Mouse (Mus musculus) monocyte, adult 5-6 weeks (primary cell): ENCODE measurements around the gene Dot1l. TPM values are rescaled to one million over a fixed set of nuclear protein-coding genes. Genes with fewer than 3 reads are reported as not detected.
"Not testable (repeated sequence)": the region's sequence is repeated elsewhere in the genome, so short reads cannot be mapped to it uniquely, and the experiment has no call there.

Experiments
- ATAC-seq: fragments of 153-309, 156-312 bp; replicated peaks from 2 replicates; pipeline ENCODE4 v1.8.0; 2017; ENCODE audit warnings: mild to moderate bottlenecking; ENCODE audit not compliant: low TSS enrichment, insufficient number of reproducible peaks, severe bottlenecking, poor library complexity, low FRiP score
- total RNA-seq: library from RNA; stranded (forward); fragments of 200-1000, 200-491, 200-594 nt; gene quantifications from 3 replicates; pipeline ENCODE4 v1.2.3, GENCODE M21; 2017

Gene Dot1l
- total RNA-seq, 1 experiment from 2014 or later = 6.3 TPM

DNA sequence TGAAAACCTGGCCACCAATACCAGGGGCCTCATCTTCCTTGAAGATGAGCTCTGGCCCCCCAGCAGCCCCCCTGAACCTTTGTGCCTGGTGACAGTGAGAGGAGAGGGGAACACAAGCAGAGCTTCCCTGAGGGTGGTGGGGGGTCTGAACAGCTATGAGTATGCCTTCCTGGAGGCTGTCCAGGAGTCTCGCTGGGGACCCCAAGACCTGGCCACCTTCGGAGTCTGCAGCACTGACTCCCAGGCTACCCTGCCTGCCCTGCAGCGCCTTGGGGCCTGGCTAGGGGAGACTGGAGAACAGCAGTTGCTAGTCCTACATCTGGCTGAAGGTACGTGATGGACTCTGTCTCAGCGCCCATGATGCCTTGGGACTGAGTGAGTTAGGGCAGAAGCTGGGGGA lies 50.3 kb downstream of the Dot1l start:
- ATAC-seq = no peak

DNA sequence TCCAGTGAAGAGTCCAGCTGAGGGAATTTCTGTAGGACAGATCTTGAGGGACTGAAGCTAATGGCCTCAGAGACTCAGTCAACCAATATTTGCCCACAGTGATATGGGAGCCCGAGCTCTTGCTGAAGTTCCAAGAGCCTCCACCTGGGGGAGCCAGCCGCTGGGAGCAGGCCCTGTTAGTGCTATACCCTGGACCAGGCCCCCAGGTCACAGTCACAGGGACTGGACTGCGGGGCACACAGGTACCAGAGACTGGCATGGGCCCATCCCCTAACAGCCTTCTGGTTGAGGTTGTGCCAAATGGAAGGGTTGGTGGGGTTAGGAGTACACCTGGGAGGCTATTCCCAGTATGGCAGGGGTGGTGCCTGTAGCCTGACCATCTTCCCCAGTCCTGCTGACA lies 50.9 kb downstream of the Dot1l start:
- ATAC-seq = peak; percentile 32; the same call in 1 of the 2 replicates

GRCm38 (mm10) chr10:80806341-80807056 lies 51.5 kb downstream of the Dot1l start:
- ATAC-seq = no peak

- 0 out of 2 replicates have a peak, but pooled peaks have one; percentile 4 for ATAC-seq
Observed at GRCm38 (mm10) chr10:80807057-80807627, 52.1 kb downstream of the Dot1l start.

DNA sequence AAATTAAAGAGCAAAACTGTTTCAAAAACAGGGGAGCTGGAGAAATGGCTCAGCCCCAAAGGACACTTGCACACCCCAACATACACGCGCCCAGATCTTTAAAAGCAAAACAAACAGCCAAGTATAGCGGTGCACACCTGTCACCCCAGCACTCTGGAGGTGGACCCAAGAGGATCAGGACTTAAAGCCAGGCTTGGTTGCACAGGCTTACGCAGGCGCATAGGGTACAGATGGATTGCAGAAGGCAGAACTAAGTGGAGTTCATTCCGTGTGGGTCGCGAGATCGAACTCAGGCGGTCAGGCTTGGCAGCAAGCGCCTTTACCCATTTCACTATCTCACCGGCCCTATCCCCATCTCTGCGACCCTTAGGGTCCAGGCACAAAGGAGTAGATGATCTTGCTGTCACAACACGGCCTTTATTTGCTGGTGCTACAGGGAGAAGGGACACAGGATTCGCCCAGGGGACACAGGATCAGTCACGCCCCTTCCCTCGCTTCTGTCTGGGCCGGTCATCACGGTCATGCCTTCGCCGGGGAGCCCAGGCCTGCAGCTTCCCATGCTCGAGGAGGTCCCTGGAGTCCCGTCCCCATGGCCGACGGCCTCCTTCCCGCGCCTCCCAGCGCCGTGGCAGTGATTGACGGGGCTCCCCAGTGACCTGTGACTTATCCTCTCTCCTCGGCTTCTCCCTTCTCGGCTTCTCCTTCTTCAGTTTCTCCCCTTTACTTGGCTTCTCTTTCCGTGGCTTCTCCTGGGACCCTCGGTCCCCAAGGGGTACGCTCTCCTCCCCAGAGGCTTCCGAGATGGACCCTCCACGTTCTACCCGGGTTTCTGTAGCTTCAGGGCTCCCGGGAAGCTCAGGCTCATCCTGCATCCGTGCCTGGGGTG lies 53.3 kb downstream of the Dot1l start:
- ATAC-seq = no peak

DNA sequence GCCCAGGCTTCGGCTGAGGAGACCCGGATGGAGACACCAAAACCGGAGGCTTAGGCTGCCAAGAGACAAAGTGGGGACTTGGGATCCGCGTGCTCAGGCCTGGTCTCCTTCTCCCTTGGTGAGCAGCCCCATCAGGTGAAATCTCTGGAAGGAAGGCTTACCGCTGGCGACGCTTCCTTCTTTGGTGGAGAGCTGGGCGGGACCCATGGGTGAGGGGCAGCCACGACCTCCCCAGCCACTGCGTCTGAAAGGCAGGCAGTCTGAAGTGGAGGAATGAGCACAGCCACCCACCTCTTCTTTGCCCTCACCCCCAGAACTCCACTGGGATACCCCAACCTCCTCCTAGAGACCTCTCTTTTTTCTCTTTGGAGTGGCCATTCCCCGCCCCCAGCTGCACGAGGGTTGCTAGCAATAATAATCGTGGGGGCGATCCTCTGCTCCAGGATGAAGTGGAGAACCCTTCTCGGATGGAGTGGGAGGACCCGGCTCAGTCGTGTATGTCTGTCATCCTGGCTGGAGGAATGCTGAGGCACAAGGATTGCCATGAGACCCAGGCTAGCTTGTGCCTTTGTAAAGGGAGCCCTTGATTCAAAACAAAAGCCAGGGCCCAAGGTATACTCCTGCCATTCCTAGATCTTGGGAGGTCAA lies 54.1 kb downstream of the Dot1l start:
- ATAC-seq = no peak

GRCm38 (mm10) chr10:80810084-80810483 lies 55.1 kb downstream of the Dot1l start:
- ATAC-seq = no peak

GRCm38 (mm10) chr10:80812391-80813041 lies 57.5 kb downstream of the Dot1l start:
- no peak for ATAC-seq

GRCm38 (mm10) chr10:80813366-80813765 lies 58.4 kb downstream of the Dot1l start, which contains the start of gene Jsrp1:
Jsrp1 (minus strand) TSS chr10:80813498.
- no peak for ATAC-seq

DNA sequence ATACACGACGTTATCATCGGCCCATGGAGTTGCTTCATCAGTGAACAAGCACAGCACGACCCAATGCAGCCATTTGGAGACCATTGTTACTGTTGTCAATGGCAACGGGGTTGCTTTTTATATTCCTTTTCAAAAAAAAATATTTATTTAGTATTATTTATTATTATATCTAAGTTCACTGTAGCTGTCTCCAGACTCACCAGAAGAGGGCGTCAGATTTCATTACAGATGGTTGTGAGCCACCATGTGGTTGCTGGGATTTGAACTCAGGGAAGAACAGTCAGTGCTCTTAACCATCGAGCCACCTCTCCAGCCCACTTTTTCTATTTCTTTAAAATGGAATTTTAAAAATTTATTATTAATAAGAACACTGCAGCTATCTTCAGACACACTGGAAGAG lies 59.8 kb downstream of the Dot1l start:
- no peak for ATAC-seq

DNA sequence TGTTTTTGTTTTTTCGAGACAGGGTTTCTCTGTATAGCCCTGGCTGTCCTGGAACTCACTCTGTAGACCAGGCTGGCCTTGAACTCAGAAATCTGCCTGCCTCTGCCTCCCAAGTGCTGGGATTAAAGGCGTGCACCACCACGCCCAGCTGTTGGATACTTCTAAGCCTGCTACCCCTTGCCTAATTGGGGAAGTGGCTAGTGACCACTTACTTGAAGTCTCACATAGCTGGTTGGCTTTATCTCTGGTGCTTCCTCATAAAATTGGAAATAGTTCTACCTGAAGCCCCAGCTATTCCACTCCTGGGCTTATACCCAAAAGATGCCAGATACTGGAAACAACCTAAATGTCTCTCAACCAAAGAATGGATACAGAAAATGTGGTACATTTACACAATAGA lies 61.3 kb downstream of the Dot1l start:
- ATAC-seq = not testable (repeated sequence)

DNA sequence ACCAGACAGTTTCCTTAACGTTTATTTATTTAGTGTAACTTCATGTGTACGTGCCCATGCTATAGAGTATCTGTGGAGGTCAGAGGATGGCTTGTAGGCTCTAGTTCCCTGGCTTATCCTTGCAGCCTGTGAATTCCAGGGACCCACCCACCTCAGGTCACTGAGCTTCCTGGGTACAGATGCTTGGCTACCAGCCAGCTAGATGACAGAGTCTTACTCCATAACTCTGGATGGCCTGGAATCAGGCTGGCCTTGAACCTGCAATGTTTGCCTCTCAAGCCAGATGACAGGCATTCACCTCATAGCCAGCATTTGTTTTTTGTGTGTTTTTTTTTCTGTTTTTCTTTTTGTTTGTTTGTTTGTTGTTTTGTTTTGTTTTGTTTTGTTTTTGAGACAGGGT lies 62.2 kb downstream of the Dot1l start:
- ATAC-seq = no peak

DNA sequence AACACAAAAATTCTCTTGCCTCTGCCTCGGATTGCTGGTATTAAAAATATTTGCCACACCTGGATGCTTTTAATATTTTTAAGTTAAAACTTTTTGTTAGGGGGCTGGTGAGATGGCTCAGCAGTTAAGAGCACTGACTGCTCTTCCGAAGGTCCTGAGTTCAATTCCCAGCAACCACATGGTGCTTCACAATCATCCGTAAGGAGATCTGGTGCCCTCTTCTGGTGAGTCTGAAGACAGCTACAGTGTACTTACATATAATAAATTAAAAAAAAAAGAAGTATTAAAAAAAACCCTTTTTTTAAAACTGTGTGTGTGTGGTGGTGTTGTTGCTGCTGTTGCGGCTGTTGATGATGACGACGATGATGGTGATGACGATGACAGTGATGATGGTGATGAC lies 62.9 kb downstream of the Dot1l start:
- ATAC-seq = not testable (repeated sequence)

DNA sequence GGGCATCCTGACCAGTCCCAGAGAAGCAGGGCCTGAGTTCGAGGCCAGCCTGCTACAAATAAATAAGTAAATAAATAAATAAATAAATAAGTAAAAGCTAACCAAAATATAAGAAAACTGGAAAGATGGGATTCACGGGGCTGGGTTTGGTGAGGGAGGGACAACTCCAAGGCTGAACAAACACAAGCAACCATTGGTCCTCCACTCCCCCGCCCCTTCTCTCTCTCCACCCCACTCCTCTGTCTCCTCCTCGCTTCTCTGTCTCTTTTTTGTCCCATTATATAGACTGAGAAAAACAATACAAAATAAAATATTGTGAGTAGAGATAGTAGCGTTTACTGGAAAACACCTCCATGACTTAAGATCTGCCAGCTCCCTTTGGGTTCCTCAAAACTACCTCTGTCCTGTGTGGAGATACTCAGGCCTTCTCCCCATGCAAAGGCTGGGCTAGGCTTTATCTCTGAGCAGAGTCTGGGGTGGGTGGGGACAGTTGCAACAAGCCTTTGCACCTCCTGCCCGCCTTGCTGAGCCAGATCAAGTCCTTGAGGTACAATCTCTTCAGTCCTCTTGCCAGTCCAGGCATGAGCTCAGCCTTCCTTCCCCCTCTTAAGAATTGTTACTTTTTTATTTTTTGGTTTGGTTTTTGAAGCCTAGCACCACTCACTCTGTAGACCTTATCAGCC lies 63.7 kb downstream of the Dot1l start:
- no peak for ATAC-seq

- ATAC-seq = no peak
Observed at GRCm38 (mm10) chr10:80819406-80819805, 64.4 kb downstream of the Dot1l start.

- no peak for ATAC-seq
Observed at GRCm38 (mm10) chr10:80821991-80822390, 67.0 kb downstream of the Dot1l start.

DNA sequence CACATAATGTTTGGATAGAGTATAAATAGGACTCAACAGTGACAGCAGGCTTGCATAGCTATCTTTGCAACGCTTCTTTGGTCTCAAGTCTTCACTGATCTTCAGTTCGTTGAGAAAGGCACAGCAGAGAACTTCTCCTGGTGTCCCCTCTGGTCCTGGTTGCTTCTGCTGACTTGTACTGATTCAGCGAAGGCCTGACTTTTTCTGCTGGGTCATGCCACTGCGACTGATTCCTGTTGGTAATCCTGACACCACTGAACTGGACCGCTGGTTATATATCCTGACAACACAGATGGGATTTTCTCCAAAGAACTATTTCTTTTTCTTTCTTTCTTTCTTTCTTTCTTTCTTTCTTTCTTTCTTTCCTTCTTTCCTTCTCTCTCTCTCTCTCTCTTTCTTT lies 67.5 kb downstream of the Dot1l start:
- no peak for ATAC-seq

DNA sequence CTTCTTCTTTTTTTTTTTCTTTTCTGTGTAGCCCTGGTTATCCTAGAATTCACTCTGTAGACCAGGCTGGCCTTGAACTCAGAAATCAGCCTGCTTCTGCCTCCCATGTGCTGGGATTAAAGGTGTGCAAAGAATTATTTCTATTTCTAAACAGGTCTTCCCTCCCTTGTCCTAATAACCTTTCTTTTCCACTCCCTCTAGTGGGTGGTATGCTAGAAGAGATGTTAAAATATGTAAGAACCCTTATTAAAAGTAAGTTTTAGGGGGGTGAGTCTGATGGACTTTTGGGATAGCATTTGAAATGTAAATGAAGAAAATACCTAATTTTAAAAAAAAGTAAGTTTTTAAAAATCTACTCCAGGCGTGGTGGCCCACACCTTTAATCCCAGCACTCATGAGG lies 68.3 kb downstream of the Dot1l start:
- no peak for ATAC-seq
